Mouse (Mus musculus): Measurements from ENCODE around the gene Eloa. TPM values are rescaled to one million over a fixed set of nuclear protein-coding genes. Genes with fewer than 3 reads are reported as not detected.
"Not testable (repeated sequence)": the region's sequence is repeated elsewhere in the genome, so short reads cannot be mapped to it uniquely, and the experiment has no call there.

The Eloa gene
- polyA plus RNA-seq (2014; fragmentation: Nextera tagmentation; extraction: Ambion mirVana), result 39.8 and 43.9 TPM in 2 replicates

GRCm38 (mm10) chr4:136021549-136022047, at the start of gene Eloa:
TSS of gene Eloa (minus strand) at chr4:136021763.
- peaks cover 9% of the 10 kb centered on the region; the same call in 1 of the 2 replicates for H3K4me1 ChIP-seq (ENCODE audit: control insufficient read depth, insufficient read depth, low read length)
- no peaks in the 10 kb centered on the region for H3K36me3 ChIP-seq (ENCODE audit: control insufficient read depth, insufficient read depth, low read length)
- peak; percentile 99 for ATAC-seq (ENCODE audit: insufficient number of reproducible peaks, insufficient read depth, low FRiP score, low read depth)
- H3K9me3 ChIP-seq (ENCODE audit: control insufficient read depth, low read depth, low read length), result no peaks in the 10 kb centered on the region
- peak within 1 kb of the TSS; percentile 78 for H3K4me2 ChIP-seq (replicated peaks; ENCODE audit: low read depth, low read length)
- peak within 1 kb of the TSS; percentile 79 for H3K4me3 ChIP-seq (ENCODE audit: low read depth, low read length)
- H3K9ac ChIP-seq (replicated peaks; ENCODE audit: low read depth, low read length), result peak within 1 kb of the TSS; percentile 85
- peak within 1 kb of the TSS; percentile 56; the same call in 1 of the 2 replicates for H3K27ac ChIP-seq (ENCODE audit: low read length)
- under 1% methylated on average over 47 of the region's 48 CpGs for WGBS
- H3K27me3 ChIP-seq (ENCODE audit: control insufficient read depth, insufficient read depth, low read length), result no peaks in the 10 kb centered on the region

DNA sequence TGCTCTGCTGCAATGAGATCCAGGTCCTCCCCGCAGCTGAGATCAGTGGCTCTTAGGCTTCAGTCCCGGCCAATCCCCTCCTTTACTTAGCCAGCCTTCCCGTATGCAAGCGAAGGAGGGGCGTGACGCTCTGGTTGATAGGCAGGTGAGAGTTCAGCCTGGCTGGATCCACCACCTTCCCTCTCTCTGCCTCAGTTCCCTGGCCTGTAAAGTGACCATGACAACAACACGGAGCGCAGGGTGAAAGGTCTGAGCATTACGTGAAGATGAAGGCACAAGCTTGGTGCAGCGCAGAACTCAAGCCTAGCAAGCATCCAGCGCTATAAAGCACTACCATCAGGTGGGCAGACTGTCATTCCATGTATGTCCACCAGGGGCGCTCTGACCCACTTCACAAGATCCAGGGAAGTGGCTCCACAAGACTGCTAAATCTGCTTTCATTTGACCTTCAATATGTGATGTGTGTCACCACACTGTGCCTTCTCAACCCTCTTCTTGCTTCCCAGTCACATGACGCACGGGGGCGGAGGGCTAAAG, 49.7 kb upstream of the Eloa start:
- H3K9ac ChIP-seq (replicated peaks; ENCODE audit: low read depth, low read length), result no peak overlapping the region

GRCm38 (mm10) chr4:136070592-136070991, 49.0 kb upstream of the Eloa start:
- Histone ChIP-seq H3K27me3 (ENCODE audit: control insufficient read depth, insufficient read depth, low read length) (no peaks in the 10 kb centered on the region), H3K36me3 (ENCODE audit: control insufficient read depth, insufficient read depth, low read length) (no peaks in the 10 kb centered on the region), H3K9ac (replicated peaks; ENCODE audit: low read depth, low read length) (no peak overlapping the region), H3K4me2 (replicated peaks; ENCODE audit: low read depth, low read length) (0 out of 2 replicates have a peak overlapping the region, but pooled peaks have one; percentile 6), H3K27ac (ENCODE audit: low read length) (no peak overlapping the region), H3K4me3 (ENCODE audit: low read depth, low read length) (no peak overlapping the region), H3K4me1 (ENCODE audit: control insufficient read depth, insufficient read depth, low read length) (no peaks in the 10 kb centered on the region), H3K9me3 (ENCODE audit: control insufficient read depth, low read depth, low read length) (no peaks in the 10 kb centered on the region)
- ATAC-seq (ENCODE audit: insufficient number of reproducible peaks, insufficient read depth, low FRiP score, low read depth), result no peak
- 60% methylated on average over 6 of the region's 6 CpGs for WGBS

More for the DNA sequence above, 49.7 kb upstream of the Eloa start:
- Histone ChIP-seq H3K4me1 (ENCODE audit: control insufficient read depth, insufficient read depth, low read length) (no peaks in the 10 kb centered on the region), H3K4me2 (replicated peaks; ENCODE audit: low read depth, low read length) (0 out of 2 replicates have a peak overlapping the region, but pooled peaks have one; percentile 6), H3K27ac (ENCODE audit: low read length) (no peak overlapping the region), H3K4me3 (ENCODE audit: low read depth, low read length) (no peak overlapping the region), H3K36me3 (ENCODE audit: control insufficient read depth, insufficient read depth, low read length) (no peaks in the 10 kb centered on the region), H3K9me3 (ENCODE audit: control insufficient read depth, low read depth, low read length) (no peaks in the 10 kb centered on the region), H3K27me3 (ENCODE audit: control insufficient read depth, insufficient read depth, low read length) (no peaks in the 10 kb centered on the region)
- WGBS, result 6% methylated on average over 15 of the region's 15 CpGs
- ATAC-seq (ENCODE audit: insufficient number of reproducible peaks, insufficient read depth, low FRiP score, low read depth), result peak; percentile 64; the same call in 1 of the 2 replicates

DNA sequence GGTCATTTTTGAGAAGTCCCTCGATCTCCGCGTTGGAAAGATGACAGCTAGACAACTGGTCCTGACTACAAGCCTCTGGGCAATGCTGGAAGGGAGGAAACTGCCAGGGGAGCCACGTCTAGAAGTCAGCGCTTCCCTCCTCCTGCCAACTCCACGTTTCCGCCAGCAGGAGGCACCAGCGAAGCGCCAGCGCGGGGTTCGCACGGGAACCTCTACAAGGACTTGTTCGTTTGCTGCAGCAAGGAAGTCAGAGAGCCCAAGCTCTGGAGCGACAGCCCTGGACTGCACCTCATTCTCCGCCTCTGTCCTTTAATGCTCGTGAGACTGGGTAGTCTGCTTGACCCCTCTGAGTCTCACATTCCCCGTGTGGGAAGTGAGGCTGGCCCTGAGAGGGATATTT, 48.4 kb upstream of the Eloa start:
- Histone ChIP-seq H3K4me2 (replicated peaks; ENCODE audit: low read depth, low read length) (no peak overlapping the region), H3K4me1 (ENCODE audit: control insufficient read depth, insufficient read depth, low read length) (no peaks in the 10 kb centered on the region), H3K36me3 (ENCODE audit: control insufficient read depth, insufficient read depth, low read length) (no peaks in the 10 kb centered on the region), H3K9me3 (ENCODE audit: control insufficient read depth, low read depth, low read length) (no peaks in the 10 kb centered on the region), H3K27ac (ENCODE audit: low read length) (no peak overlapping the region), H3K4me3 (ENCODE audit: low read depth, low read length) (no peak overlapping the region), H3K27me3 (ENCODE audit: control insufficient read depth, insufficient read depth, low read length) (no peaks in the 10 kb centered on the region), H3K9ac (replicated peaks; ENCODE audit: low read depth, low read length) (no peak overlapping the region)
- WGBS, result 3% methylated on average over 18 of the region's 18 CpGs
- peak; percentile 56; the same call in 1 of the 2 replicates for ATAC-seq (ENCODE audit: insufficient number of reproducible peaks, insufficient read depth, low FRiP score, low read depth)

DNA sequence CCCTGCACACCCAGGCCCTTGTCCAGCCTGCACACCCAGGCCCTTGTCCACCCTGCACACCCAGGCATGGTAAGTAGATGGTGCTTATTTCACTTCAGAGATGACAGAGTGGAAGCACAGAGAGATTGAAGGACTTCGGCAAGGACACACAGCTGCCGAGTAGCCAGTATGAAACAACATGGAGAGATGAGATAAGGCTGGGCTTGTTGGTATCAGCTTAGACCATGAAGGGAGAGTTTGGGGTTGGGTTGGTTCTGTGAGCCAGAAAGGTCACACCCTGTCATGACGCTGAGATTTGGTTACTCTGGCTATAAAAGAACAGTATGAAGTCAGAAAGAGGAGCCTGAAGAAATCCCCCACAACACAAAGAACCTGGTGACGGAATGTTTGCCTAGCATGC, 47.8 kb upstream of the Eloa start:
- Histone ChIP-seq H3K27me3 (ENCODE audit: control insufficient read depth, insufficient read depth, low read length) (no peaks in the 10 kb centered on the region), H3K27ac (ENCODE audit: low read length) (no peak overlapping the region), H3K9ac (replicated peaks; ENCODE audit: low read depth, low read length) (no peak overlapping the region), H3K4me1 (ENCODE audit: control insufficient read depth, insufficient read depth, low read length) (no peaks in the 10 kb centered on the region), H3K4me2 (replicated peaks; ENCODE audit: low read depth, low read length) (no peak overlapping the region), H3K36me3 (ENCODE audit: control insufficient read depth, insufficient read depth, low read length) (no peaks in the 10 kb centered on the region), H3K9me3 (ENCODE audit: control insufficient read depth, low read depth, low read length) (no peaks in the 10 kb centered on the region), H3K4me3 (ENCODE audit: low read depth, low read length) (no peak overlapping the region)
- WGBS, result 61% methylated on average over 4 of the region's 4 CpGs
- no peak for ATAC-seq (ENCODE audit: insufficient number of reproducible peaks, insufficient read depth, low FRiP score, low read depth)

GRCm38 (mm10) chr4:136063143-136063542, 41.6 kb upstream of the Eloa start:
- Histone ChIP-seq H3K4me3 (ENCODE audit: low read depth, low read length) (no peak overlapping the region), H3K4me1 (ENCODE audit: control insufficient read depth, insufficient read depth, low read length) (no peaks in the 10 kb centered on the region), H3K9ac (replicated peaks; ENCODE audit: low read depth, low read length) (no peak overlapping the region), H3K4me2 (replicated peaks; ENCODE audit: low read depth, low read length) (no peak overlapping the region), H3K27me3 (ENCODE audit: control insufficient read depth, insufficient read depth, low read length) (no peaks in the 10 kb centered on the region), H3K27ac (ENCODE audit: low read length) (no peak overlapping the region), H3K9me3 (ENCODE audit: control insufficient read depth, low read depth, low read length) (no peaks in the 10 kb centered on the region), H3K36me3 (ENCODE audit: control insufficient read depth, insufficient read depth, low read length) (no peaks in the 10 kb centered on the region)
- ATAC-seq (ENCODE audit: insufficient number of reproducible peaks, insufficient read depth, low FRiP score, low read depth), result no peak
- WGBS, result 88% methylated on average over 4 of the region's 4 CpGs

DNA sequence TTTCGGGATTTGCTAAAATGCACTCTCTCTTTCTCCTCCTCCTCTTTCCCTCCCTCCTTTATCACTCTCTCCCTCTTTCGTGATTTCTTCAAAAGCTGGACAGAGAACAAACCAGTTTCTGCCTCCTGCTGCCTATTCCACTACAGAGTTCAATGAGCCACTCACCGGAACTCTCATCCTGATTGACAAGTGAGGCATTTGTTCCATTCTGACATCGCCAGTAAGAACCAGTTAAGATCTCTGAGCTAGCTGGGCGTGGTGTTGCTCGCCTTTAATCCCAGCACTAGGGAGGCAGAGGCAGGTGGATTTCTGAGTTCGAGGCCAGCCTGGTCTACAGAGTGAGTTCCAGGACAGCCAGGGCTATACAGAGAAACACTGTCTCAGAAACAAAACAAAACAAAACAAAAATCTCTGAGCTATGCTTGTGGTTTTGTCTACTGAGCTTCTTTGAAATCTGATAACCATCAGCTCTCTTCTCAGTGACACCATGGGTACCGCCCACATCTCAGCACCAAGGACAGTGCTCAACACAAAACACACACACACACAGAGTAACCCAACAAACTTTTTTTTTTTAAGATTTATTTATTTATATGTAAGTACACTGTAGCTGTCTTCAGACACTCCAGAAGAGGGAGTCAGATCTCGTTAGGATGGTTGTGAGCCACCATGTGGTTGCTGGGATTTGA, 38.4 kb upstream of the Eloa start:
- 70% methylated on average over 9 of the region's 9 CpGs for WGBS
- not testable (repeated sequence) for H3K4me2 ChIP-seq (replicated peaks; ENCODE audit: low read depth, low read length); H3K4me1 ChIP-seq (ENCODE audit: control insufficient read depth, insufficient read depth, low read length); H3K27me3 ChIP-seq (ENCODE audit: control insufficient read depth, insufficient read depth, low read length); H3K9me3 ChIP-seq (ENCODE audit: control insufficient read depth, low read depth, low read length); H3K4me3 ChIP-seq (ENCODE audit: low read depth, low read length); H3K36me3 ChIP-seq (ENCODE audit: control insufficient read depth, insufficient read depth, low read length); H3K9ac ChIP-seq (replicated peaks; ENCODE audit: low read depth, low read length); ATAC-seq (ENCODE audit: insufficient number of reproducible peaks, insufficient read depth, low FRiP score, low read depth); H3K27ac ChIP-seq (ENCODE audit: low read length)

DNA sequence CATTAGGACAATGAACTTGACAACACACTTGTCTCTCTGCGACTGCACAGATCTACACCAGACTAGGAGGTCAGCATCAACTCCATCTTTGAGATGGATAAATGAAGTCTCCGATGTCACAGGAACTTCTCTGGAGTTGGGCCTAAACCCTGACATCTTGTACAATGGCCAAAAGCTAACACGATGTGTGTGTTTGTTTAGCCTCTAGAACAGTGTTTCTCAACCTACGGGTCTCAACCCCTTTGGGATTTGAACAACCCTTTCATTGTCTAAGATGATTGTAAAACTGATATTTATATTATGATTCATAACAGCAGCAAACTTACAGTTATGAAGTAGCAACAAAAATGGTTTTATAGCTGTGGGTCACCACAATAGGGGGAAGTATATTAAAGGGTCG, 36.4 kb upstream of the Eloa start:
- no peak for ATAC-seq (ENCODE audit: insufficient number of reproducible peaks, insufficient read depth, low FRiP score, low read depth)
- Histone ChIP-seq H3K4me3 (ENCODE audit: low read depth, low read length) (no peak overlapping the region), H3K4me1 (ENCODE audit: control insufficient read depth, insufficient read depth, low read length) (0 out of 2 replicates have a peak, but pooled peaks cover 3% of the 10 kb centered on the region), H3K36me3 (ENCODE audit: control insufficient read depth, insufficient read depth, low read length) (no peaks in the 10 kb centered on the region), H3K4me2 (replicated peaks; ENCODE audit: low read depth, low read length) (no peak overlapping the region), H3K9ac (replicated peaks; ENCODE audit: low read depth, low read length) (no peak overlapping the region), H3K27me3 (ENCODE audit: control insufficient read depth, insufficient read depth, low read length) (no peaks in the 10 kb centered on the region), H3K9me3 (ENCODE audit: control insufficient read depth, low read depth, low read length) (no peaks in the 10 kb centered on the region), H3K27ac (ENCODE audit: low read length) (no peak overlapping the region)
- WGBS, result 83% methylated on average over 5 of the region's 5 CpGs
